ENCODE assay signal across 29 mouse cellular contexts in genomic region chr7:107722536-107722935, GRCm38 (mm10). TPM values are rescaled to one million over a fixed set of nuclear protein-coding genes. Genes with fewer than 3 reads are reported as not detected.
A peak's percentile ranks its signal among the peaks of the same experiment; 100 is the strongest.
DNase-seq lines count a peak whose midpoint lies in the region; ATAC-seq lines count a peak whose summit lies in the region.
"Had no signal": no experiment of that assay in that cellular context is flagged by ENCODE, and none has a peak within 500 bp of the region (broad histone marks: within the 10 kb centered on the region; RNA-seq: fewer than 3 reads in every experiment).

No protein-coding gene starts in this region.

- H3K9me3 ChIP-seq in liver, embryonic 12.5 days (replicated peaks): no peaks in the 10 kb centered on the region
- H3K9me3 ChIP-seq: embryonic facial prominence, embryonic 13.5 days; embryonic facial prominence, embryonic 15.5 days had no signal

- ATAC-seq in liver, embryonic 12.5 days: no peak
- ATAC-seq: activated CD4-positive, CD25-positive, alpha-beta regulatory T cell, adult 4 months; forebrain, embryonic 14.5 days; forebrain, embryonic 16.5 days; Patski had no signal

- H3K27ac ChIP-seq in liver, embryonic 12.5 days: no peak overlapping the region
- H3K27ac ChIP-seq: embryonic facial prominence, embryonic 13.5 days; embryonic facial prominence, embryonic 15.5 days; forebrain, embryonic 10.5 days; forebrain, embryonic 12.5 days had no signal

- peak; percentile 21 for DNase-seq in layer of hippocampus, adult 11-12 months (ENCODE audit: low spot score)
- DNase-seq in layer of hippocampus, adult 8-10 months (ENCODE audit: low spot score in 2 of 2): no peak
- peak; percentile 52 for DNase-seq in Muller cell, postnatal 12 days (ENCODE audit: inconsistent ontology term)
- DNase-seq in brain, adult 2 months (ENCODE audit: low read depth, low spot score): peak; percentile 74
- no peak for DNase-seq in ovary, postnatal 10 days (ENCODE audit: low spot score)
- DNase-seq: adrenal gland, adult 8-10 months; adrenal gland, postnatal 14 days; adrenal gland, postnatal 36 days; cerebellum, adult 11 months; cerebellum, adult 18-20 months; cerebellum, adult 8-10 months; cerebellum, adult 9-11 months; cerebellum, postnatal 14 days; cerebellum, postnatal 36 days; embryo, embryonic 11 days had no signal

- H3K4me1 ChIP-seq in liver, embryonic 12.5 days: no peaks in the 10 kb centered on the region
- H3K4me1 ChIP-seq: embryonic facial prominence, embryonic 15.5 days; forebrain, embryonic 10.5 days; forebrain, embryonic 12.5 days had no signal

- H3K4me2 ChIP-seq in liver, embryonic 12.5 days: no peak overlapping the region
- H3K4me2 ChIP-seq: embryonic facial prominence, embryonic 13.5 days; embryonic facial prominence, embryonic 15.5 days; forebrain, embryonic 12.5 days had no signal

- no peak overlapping the region for H3K4me3 ChIP-seq in liver, embryonic 12.5 days
- H3K4me3 ChIP-seq: embryonic facial prominence, embryonic 13.5 days; embryonic facial prominence, embryonic 15.5 days; erythroblast, embryonic 14.5 days; forebrain, embryonic 10.5 days; forebrain, embryonic 12.5 days had no signal

- 77% methylated on average over 4 of the region's 4 CpGs for WGBS in liver, embryonic 12.5 days (ENCODE audit: insufficient replicate concordance)

- H3K27me3 ChIP-seq in liver, embryonic 12.5 days (replicated peaks): no peaks in the 10 kb centered on the region
- H3K27me3 ChIP-seq: embryonic facial prominence, embryonic 13.5 days; embryonic facial prominence, embryonic 15.5 days; forebrain, embryonic 12.5 days; Patski had no signal

- H3K9ac ChIP-seq in liver, embryonic 12.5 days: no peak overlapping the region
- H3K9ac ChIP-seq: embryonic facial prominence, embryonic 13.5 days; embryonic facial prominence, embryonic 15.5 days; forebrain, embryonic 12.5 days had no signal

- peaks cover 18% of the 10 kb centered on the region; the same call in 1 of the 2 replicates for H3K36me3 ChIP-seq in liver, embryonic 12.5 days
- H3K36me3 ChIP-seq: forebrain, embryonic 12.5 days had no signal

RNA-seq across cellular contexts. Expression of gene Cyb5r2, which starts 35.3 kb away (rescaled TPM):
- under 1 TPM in 3 of 4 experiments, not detected in 1; 0.16 to 0.43 (median 0.27) TPM for total RNA-seq in layer of hippocampus, adult 8-10 months (2022)
- polyA plus RNA-seq in liver, embryonic 12.5 days (2016; fragmentation: Nextera tagmentation; extraction: Ambion mirVana): 0.04 and 0.05 TPM in 2 replicates
- total RNA-seq: adrenal gland, adult 18-20 months; adrenal gland, adult 8-10 months; adrenal gland, postnatal 14 days; adrenal gland, postnatal 36 days; common myeloid progenitor, adult 5-6 weeks; MEL had no signal
- polyA plus RNA-seq: activated CD4-positive, CD25-positive, alpha-beta regulatory T cell, adult 4 months; C2C12; erythroblast, embryonic 14.5 days; forebrain, embryonic 12.5 days; forebrain, embryonic 14.5 days; Patski had no signal

Comparison
In these comparisons a context has a peak if more than half of its experiments do, and no peak if none do; other contexts are left out.
1. DNase-seq: peak in layer of hippocampus, adult 11-12 months (single experiment), Muller cell, postnatal 12 days (single experiment) and brain, adult 2 months (single experiment); none in layer of hippocampus, adult 8-10 months (0 of 2) and ovary, postnatal 10 days (single experiment).